In the genomic region with DNA sequence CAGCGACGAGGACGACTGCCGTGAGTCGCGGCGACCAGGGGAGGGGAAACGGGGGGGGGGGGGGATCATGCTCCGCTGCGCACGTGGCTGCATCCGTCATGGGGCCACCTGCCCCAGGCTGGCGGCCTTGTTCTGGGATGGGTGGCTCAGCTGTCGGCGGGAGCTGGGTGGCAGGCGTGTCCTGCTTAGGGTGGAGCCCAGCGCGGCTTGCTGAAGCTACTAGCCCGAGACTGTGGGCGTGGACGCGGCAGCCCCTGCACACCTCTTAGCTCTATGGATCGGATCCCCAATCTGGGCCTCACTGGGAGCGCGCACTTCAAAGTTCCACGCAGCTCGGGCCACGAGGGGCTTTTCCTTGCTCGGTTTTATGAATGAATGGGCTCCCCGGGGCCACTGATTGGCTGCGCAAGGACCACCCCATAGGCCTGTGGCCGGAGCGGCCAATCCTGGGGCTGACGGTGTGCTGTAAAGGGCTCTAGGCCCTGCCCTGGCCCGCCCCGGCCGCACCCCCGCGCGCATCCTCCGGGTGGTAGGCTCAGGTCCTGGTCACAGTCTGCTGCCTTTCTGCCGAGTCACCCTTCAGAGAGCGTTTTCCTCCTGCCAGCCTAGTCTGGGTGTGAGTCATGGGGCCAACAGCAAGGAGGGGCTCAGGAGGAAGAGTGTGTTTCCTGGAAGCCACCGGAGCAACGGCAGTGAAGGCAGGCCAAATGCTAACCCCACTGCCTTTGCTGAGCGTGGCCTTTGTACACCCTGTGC, we compare ENCODE assay signal across 8 mouse cellular contexts. TPM values are rescaled to one million over a fixed set of nuclear protein-coding genes. Genes with fewer than 3 reads are reported as not detected.
A peak's percentile ranks its signal among the peaks of the same experiment; 100 is the strongest.
DNase-seq lines count a peak whose midpoint lies in the region; ATAC-seq and TF ChIP-seq lines count a peak whose summit lies in the region.

No protein-coding gene starts in this region.

- H3K4me2 ChIP-seq in hindbrain, postnatal 0 days (ENCODE audit: low read depth, low read length) = peak overlapping the region; percentile 94

- no peaks in the 10 kb centered on the region; the same call in 1 of the 2 replicates for H3K36me3 ChIP-seq in hindbrain, postnatal 0 days (ENCODE audit: insufficient read depth, low read length)

- no peak for TF ChIP-seq CTCF in hindbrain, postnatal 0 days (IDR thresholded peaks at IDR 0.05; ENCODE audit: low read depth)

- ATAC-seq in activated CD4-positive, CD25-positive, alpha-beta regulatory T cell, adult 4 months = peak; percentile 57
- ATAC-seq in hindbrain, postnatal 0 days = peak; percentile 81
- ATAC-seq in megakaryocyte-erythroid progenitor cell, adult 5-6 weeks (replicated peaks; ENCODE audit: low FRiP score, low TSS enrichment, poor library complexity, severe bottlenecking) = peak; percentile 81

- H3K4me3 ChIP-seq in hindbrain, postnatal 0 days (ENCODE audit: low read length) = peak overlapping the region; percentile 87

- under 1% methylated on average over 36 of the region's 46 CpGs for WGBS in hindbrain, postnatal 0 days

- intact Hi-C loops in left cerebral cortex, postnatal 25 days (cut with DNase I) = loop anchor here (1.0 to 5.0 kb wide), 3 partner anchors 27 to 65 kb away; no protein-coding TSS in a partner anchor

- H3K9me3 ChIP-seq in hindbrain, postnatal 0 days (ENCODE audit: low read length) = no peaks in the 10 kb centered on the region

- H3K27me3 ChIP-seq in hindbrain, postnatal 0 days (ENCODE audit: insufficient read depth, low read length) = no peaks in the 10 kb centered on the region

- DNase-seq in cerebellum, postnatal 36 days = peak; percentile 68 to 78
- DNase-seq in frontal cortex, postnatal 25 days (ENCODE audit: low spot score in 2 of 2) = peak; percentile 59 to 61
- DNase-seq in hindbrain, postnatal 0 days (ENCODE audit: low spot score) = peak; percentile 84
- DNase-seq in left cerebral cortex, postnatal 25 days (ENCODE audit: low spot score in 2 of 2) = peak; percentile 66 to 72
- peak; percentile 71 for DNase-seq in right cerebral cortex, postnatal 14 days
- DNase-seq in urinary bladder, postnatal 14 days (ENCODE audit: low spot score) = peak; percentile 86

- H3K27ac ChIP-seq in hindbrain, postnatal 0 days = peak overlapping the region; percentile 97

- H3K4me1 ChIP-seq in hindbrain, postnatal 0 days (ENCODE audit: insufficient read depth, low read length) = peaks cover 26% of the 10 kb centered on the region

- H3K9ac ChIP-seq in hindbrain, postnatal 0 days (replicated peaks; ENCODE audit: low read length) = peak overlapping the region; percentile 97

RNA-seq across cellular contexts. Expression of a gene that starts 1.5 kb away (rescaled TPM):
- polyA plus RNA-seq in activated CD4-positive, CD25-positive, alpha-beta regulatory T cell, adult 4 months (2017; shearing (Covaris generic)) = 1 to 10 TPM; 1.6 to 2.1 TPM
- 62.2 and 65.9 TPM in 2 replicates for total RNA-seq in hindbrain, postnatal 0 days (2014; rRNA removed)
- 33.9 and 34.5 TPM in 2 replicates for polyA plus RNA-seq in hindbrain, postnatal 0 days (2015; fragmentation: Nextera tagmentation; extraction: Ambion mirVana)
- 100 to 1,000 TPM in 1 of 2 experiments, 10 to 100 TPM in 1; 83.4 to 107 TPM for total RNA-seq in left cerebral cortex, postnatal 25 days (2021)
- 7.4 and 10.9 TPM in 2 replicates for total RNA-seq in megakaryocyte-erythroid progenitor cell, adult 5-6 weeks (2014; fragmentation: Nextera tagmentation)
- 4.9 and 5.6 TPM in 2 replicates for total RNA-seq in megakaryocyte-erythroid progenitor cell, adult 5-6 weeks (2017)

Comparison
In these comparisons a context has a peak if more than half of its experiments do, and no peak if none do; other contexts are left out.
1. Peak in every context shown above with its lines: DNase-seq, ATAC-seq, H3K4me3 ChIP-seq and H3K27ac ChIP-seq.